Mouse (Mus musculus): ENCODE data around the gene Prrc2b. TPM values are rescaled to one million over a fixed set of nuclear protein-coding genes. Genes with fewer than 3 reads are reported as not detected.

Prrc2b gene
- polyA plus RNA-seq, 1 experiment from 2014 or later = 73.1 TPM

GRCm38 (mm10) chr2:32218113-32218512 is 67.2 kb downstream of the Prrc2b start:
- Histone ChIP-seq H3K4me1 (ENCODE audit: control insufficient read depth, insufficient read depth, low read length) (no peaks in the 10 kb centered on the region), H3K4me2 (replicated peaks; ENCODE audit: low read depth, low read length) (no peak overlapping the region), H3K9ac (ENCODE audit: low read depth, low read length) (no peak overlapping the region), H3K36me3 (ENCODE audit: control insufficient read depth, insufficient read depth, low read length) (peaks cover 100% of the 10 kb centered on the region), H3K27me3 (ENCODE audit: control insufficient read depth, insufficient read depth, low read length) (no peaks in the 10 kb centered on the region), H3K27ac (ENCODE audit: low read depth, low read length) (no peak overlapping the region), H3K9me3 (ENCODE audit: control insufficient read depth, low read length) (no peaks in the 10 kb centered on the region), H3K4me3 (ENCODE audit: low read length) (no peak overlapping the region)
- 91% methylated on average over 5 of the region's 5 CpGs for WGBS
- no peak for ATAC-seq (ENCODE audit: low FRiP score, low TSS enrichment)

GRCm38 (mm10) chr2:32218541-32219334 is 67.9 kb downstream of the Prrc2b start:
- no peak overlapping the region for H3K4me2 ChIP-seq (replicated peaks; ENCODE audit: low read depth, low read length)
- peaks cover 100% of the 10 kb centered on the region for H3K36me3 ChIP-seq (ENCODE audit: control insufficient read depth, insufficient read depth, low read length)
- H3K4me1 ChIP-seq (ENCODE audit: control insufficient read depth, insufficient read depth, low read length) = no peaks in the 10 kb centered on the region
- no peak overlapping the region for H3K9ac ChIP-seq (ENCODE audit: low read depth, low read length)
- no peaks in the 10 kb centered on the region for H3K9me3 ChIP-seq (ENCODE audit: control insufficient read depth, low read length)
- WGBS = 88% methylated on average over 11 of the region's 11 CpGs
- no peak overlapping the region for H3K4me3 ChIP-seq (ENCODE audit: low read length)
- no peak overlapping the region for H3K27ac ChIP-seq (ENCODE audit: low read depth, low read length)
- H3K27me3 ChIP-seq (ENCODE audit: control insufficient read depth, insufficient read depth, low read length) = no peaks in the 10 kb centered on the region
- no peak for ATAC-seq (ENCODE audit: low FRiP score, low TSS enrichment)

DNA sequence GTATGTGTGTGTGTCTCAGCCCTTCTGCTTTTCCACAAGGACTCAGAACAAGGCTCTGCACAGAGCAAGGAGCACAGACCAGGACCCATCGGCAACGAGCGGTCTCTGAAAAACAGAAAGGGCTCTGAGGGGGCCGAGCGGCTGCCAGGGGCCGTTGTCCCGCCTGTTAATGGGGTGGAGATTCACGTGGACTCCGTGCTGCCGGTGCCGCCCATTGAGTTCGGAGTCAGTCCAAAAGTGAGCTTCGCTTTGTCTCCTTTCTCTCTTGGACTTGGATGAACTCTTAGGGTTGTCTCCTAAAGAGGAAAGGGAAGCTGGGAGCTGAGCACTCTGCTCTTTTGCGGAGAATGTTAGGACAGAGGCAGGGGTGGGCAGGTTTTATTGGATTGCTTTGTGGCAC is 68.6 kb downstream of the Prrc2b start:
- Histone ChIP-seq H3K4me3 (ENCODE audit: low read length) (no peak overlapping the region), H3K27me3 (ENCODE audit: control insufficient read depth, insufficient read depth, low read length) (no peaks in the 10 kb centered on the region), H3K9me3 (ENCODE audit: control insufficient read depth, low read length) (no peaks in the 10 kb centered on the region), H3K27ac (ENCODE audit: low read depth, low read length) (no peak overlapping the region), H3K4me2 (replicated peaks; ENCODE audit: low read depth, low read length) (no peak overlapping the region), H3K4me1 (ENCODE audit: control insufficient read depth, insufficient read depth, low read length) (no peaks in the 10 kb centered on the region), H3K36me3 (ENCODE audit: control insufficient read depth, insufficient read depth, low read length) (peaks cover 100% of the 10 kb centered on the region), H3K9ac (ENCODE audit: low read depth, low read length) (no peak overlapping the region)
- ATAC-seq (ENCODE audit: low FRiP score, low TSS enrichment) = no peak
- 94% methylated on average over 14 of the region's 14 CpGs for WGBS

DNA sequence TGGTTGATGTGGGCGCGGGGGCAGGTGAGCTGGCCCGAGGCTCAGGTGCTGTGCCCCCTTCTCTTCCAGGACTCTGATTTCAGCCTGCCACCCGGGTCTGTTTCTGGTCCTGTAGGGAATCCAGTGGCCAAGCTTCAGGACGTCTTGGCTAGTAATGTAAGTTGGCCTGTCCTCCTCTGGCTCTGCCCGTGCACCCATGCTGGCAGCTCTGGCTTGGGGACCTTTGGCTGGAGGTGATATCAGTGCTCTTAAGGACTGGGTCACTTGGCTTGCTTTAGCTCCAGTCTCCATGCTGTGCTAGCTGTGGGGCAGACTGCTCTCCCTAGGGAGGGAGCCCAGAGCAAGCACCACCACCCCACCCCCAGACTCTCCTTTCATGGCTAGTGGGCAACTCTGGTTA is 69.1 kb downstream of the Prrc2b start:
- WGBS = 87% methylated on average over 6 of the region's 6 CpGs
- H3K9ac ChIP-seq (ENCODE audit: low read depth, low read length) = no peak overlapping the region
- ATAC-seq (ENCODE audit: low FRiP score, low TSS enrichment) = no peak

DNA sequence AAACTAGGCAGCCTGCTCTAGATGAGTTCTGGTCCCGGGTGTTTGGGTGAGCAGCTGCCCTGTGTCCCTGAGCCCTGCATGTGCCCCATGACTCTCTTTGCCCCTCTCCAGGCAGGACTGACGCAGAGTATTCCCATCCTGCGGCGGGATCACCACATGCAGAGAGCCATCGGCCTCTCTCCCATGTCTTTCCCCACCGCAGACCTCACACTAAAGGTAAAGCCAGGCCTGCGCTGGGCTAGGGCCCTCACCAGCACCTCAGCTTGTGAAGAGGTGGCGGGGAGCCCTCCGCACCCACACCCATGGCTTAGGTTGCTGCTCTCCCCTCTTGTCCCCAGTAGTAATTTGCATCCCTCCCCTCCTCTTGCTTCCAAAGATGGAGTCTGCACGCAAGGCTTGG is 70.1 kb downstream of the Prrc2b start:
- Histone ChIP-seq H3K9ac (ENCODE audit: low read depth, low read length) (no peak overlapping the region), H3K4me1 (ENCODE audit: control insufficient read depth, insufficient read depth, low read length) (no peaks in the 10 kb centered on the region), H3K9me3 (ENCODE audit: control insufficient read depth, low read length) (no peaks in the 10 kb centered on the region), H3K36me3 (ENCODE audit: control insufficient read depth, insufficient read depth, low read length) (peaks cover 99% of the 10 kb centered on the region), H3K27ac (ENCODE audit: low read depth, low read length) (no peak overlapping the region), H3K4me2 (replicated peaks; ENCODE audit: low read depth, low read length) (no peak overlapping the region), H3K27me3 (ENCODE audit: control insufficient read depth, insufficient read depth, low read length) (no peaks in the 10 kb centered on the region), H3K4me3 (ENCODE audit: low read length) (no peak overlapping the region)
- ATAC-seq (ENCODE audit: low FRiP score, low TSS enrichment) = no peak
- 95% methylated on average over 10 of the region's 10 CpGs for WGBS

More for the DNA sequence above, 69.1 kb downstream of the Prrc2b start:
- Histone ChIP-seq H3K36me3 (ENCODE audit: control insufficient read depth, insufficient read depth, low read length) (peaks cover 99% of the 10 kb centered on the region), H3K4me1 (ENCODE audit: control insufficient read depth, insufficient read depth, low read length) (no peaks in the 10 kb centered on the region), H3K27me3 (ENCODE audit: control insufficient read depth, insufficient read depth, low read length) (no peaks in the 10 kb centered on the region), H3K4me3 (ENCODE audit: low read length) (no peak overlapping the region), H3K9me3 (ENCODE audit: control insufficient read depth, low read length) (no peaks in the 10 kb centered on the region), H3K4me2 (replicated peaks; ENCODE audit: low read depth, low read length) (no peak overlapping the region), H3K27ac (ENCODE audit: low read depth, low read length) (no peak overlapping the region)

DNA sequence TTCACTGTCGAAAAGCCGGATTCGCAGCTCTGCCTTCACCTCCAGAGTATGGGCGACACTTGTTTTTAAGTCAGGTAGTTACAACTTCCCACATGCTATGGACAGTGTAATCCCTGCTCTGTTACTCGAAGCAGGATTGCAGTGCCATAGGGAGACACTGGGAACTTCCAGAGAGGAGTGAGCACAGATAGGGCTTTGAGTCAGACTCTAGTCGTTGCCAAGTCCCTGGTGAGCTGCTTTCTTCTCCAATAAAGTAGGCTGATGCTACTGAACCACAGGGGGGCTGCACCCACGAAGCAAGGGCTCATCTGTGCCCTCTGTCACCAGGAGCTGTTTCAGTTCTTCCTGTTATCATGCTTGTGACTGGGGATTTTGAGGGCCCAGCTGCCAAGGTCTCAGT is 70.7 kb downstream of the Prrc2b start:
- Histone ChIP-seq H3K27me3 (ENCODE audit: control insufficient read depth, insufficient read depth, low read length) (no peaks in the 10 kb centered on the region), H3K9ac (ENCODE audit: low read depth, low read length) (no peak overlapping the region), H3K36me3 (ENCODE audit: control insufficient read depth, insufficient read depth, low read length) (peaks cover 99% of the 10 kb centered on the region), H3K4me1 (ENCODE audit: control insufficient read depth, insufficient read depth, low read length) (no peaks in the 10 kb centered on the region), H3K27ac (ENCODE audit: low read depth, low read length) (no peak overlapping the region), H3K9me3 (ENCODE audit: control insufficient read depth, low read length) (no peaks in the 10 kb centered on the region), H3K4me2 (replicated peaks; ENCODE audit: low read depth, low read length) (no peak overlapping the region), H3K4me3 (ENCODE audit: low read length) (no peak overlapping the region)
- WGBS = 87% methylated on average over 7 of the region's 7 CpGs
- ATAC-seq (ENCODE audit: low FRiP score, low TSS enrichment) = no peak

- 83% methylated on average over 10 of the region's 10 CpGs for WGBS
These were observed 71.2 kb downstream of the Prrc2b start for GRCm38 (mm10) chr2:32222057-32222456.

GRCm38 (mm10) chr2:32235433-32235832 is 84.6 kb downstream of the Prrc2b start:
- peaks cover 13% of the 10 kb centered on the region for H3K4me1 ChIP-seq (ENCODE audit: control insufficient read depth, insufficient read depth, low read length)
- ATAC-seq (ENCODE audit: low FRiP score, low TSS enrichment) = no peak
- peak overlapping the region; percentile 77 for H3K9ac ChIP-seq (ENCODE audit: low read depth, low read length)
- peak overlapping the region; percentile 84 for H3K4me2 ChIP-seq (replicated peaks; ENCODE audit: low read depth, low read length)
- peaks cover 41% of the 10 kb centered on the region for H3K36me3 ChIP-seq (ENCODE audit: control insufficient read depth, insufficient read depth, low read length)
- no peaks in the 10 kb centered on the region for H3K27me3 ChIP-seq (ENCODE audit: control insufficient read depth, insufficient read depth, low read length)
- H3K27ac ChIP-seq (ENCODE audit: low read depth, low read length) = peak overlapping the region; percentile 91
- no peaks in the 10 kb centered on the region for H3K9me3 ChIP-seq (ENCODE audit: control insufficient read depth, low read length)
- WGBS = 32% methylated on average over 7 of the region's 7 CpGs
- H3K4me3 ChIP-seq (ENCODE audit: low read length) = peak overlapping the region; percentile 78

More at GRCm38 (mm10) chr2:32222057-32222456, 71.2 kb downstream of the Prrc2b start:
- H3K27me3 ChIP-seq (ENCODE audit: control insufficient read depth, insufficient read depth, low read length) = no peaks in the 10 kb centered on the region
- H3K4me2 ChIP-seq (replicated peaks; ENCODE audit: low read depth, low read length) = no peak overlapping the region
- H3K36me3 ChIP-seq (ENCODE audit: control insufficient read depth, insufficient read depth, low read length) = peaks cover 99% of the 10 kb centered on the region
- ATAC-seq (ENCODE audit: low FRiP score, low TSS enrichment) = no peak
- no peak overlapping the region for H3K4me3 ChIP-seq (ENCODE audit: low read length)
- no peaks in the 10 kb centered on the region for H3K4me1 ChIP-seq (ENCODE audit: control insufficient read depth, insufficient read depth, low read length)
- no peaks in the 10 kb centered on the region for H3K9me3 ChIP-seq (ENCODE audit: control insufficient read depth, low read length)
- H3K27ac ChIP-seq (ENCODE audit: low read depth, low read length) = no peak overlapping the region
- no peak overlapping the region for H3K9ac ChIP-seq (ENCODE audit: low read depth, low read length)

GRCm38 (mm10) chr2:32235886-32236759 is 85.2 kb downstream of the Prrc2b start, which contains the start of gene Pomt1:
Gene Pomt1, plus strand, starts transcription at chr2:32236590.
- under 1% methylated on average over 54 of the region's 54 CpGs for WGBS
- no peaks in the 10 kb centered on the region for H3K9me3 ChIP-seq (ENCODE audit: control insufficient read depth, low read length)
- peak within 1 kb of the TSS; percentile 84 for H3K4me2 ChIP-seq (replicated peaks; ENCODE audit: low read depth, low read length)

More at GRCm38 (mm10) chr2:32235886-32236759, 85.2 kb downstream of the Prrc2b start, which contains the start of gene Pomt1:
- Histone ChIP-seq H3K36me3 (ENCODE audit: control insufficient read depth, insufficient read depth, low read length) (peaks cover 34% of the 10 kb centered on the region), H3K27ac (ENCODE audit: low read depth, low read length) (peak within 1 kb of the TSS; percentile 91), H3K4me1 (ENCODE audit: control insufficient read depth, insufficient read depth, low read length) (peaks cover 13% of the 10 kb centered on the region), H3K4me3 (ENCODE audit: low read length) (peak within 1 kb of the TSS; percentile 78), H3K27me3 (ENCODE audit: control insufficient read depth, insufficient read depth, low read length) (no peaks in the 10 kb centered on the region), H3K9ac (ENCODE audit: low read depth, low read length) (peak within 1 kb of the TSS; percentile 77)
- peak; percentile 90 for ATAC-seq (ENCODE audit: low FRiP score, low TSS enrichment)

All from kidney, embryonic 14.5 days (tissue).